Mouse (Mus musculus) spleen, adult 2 months (tissue): ENCODE measurements around the gene Chsy1. TPM values are rescaled to one million over a fixed set of nuclear protein-coding genes. Genes with fewer than 3 reads are reported as not detected.
A peak's percentile ranks its signal among the peaks of the same experiment; 100 is the strongest.

Experiments
- DNase-seq, 2 experiments: peaks; one replicate each; pipeline versions ENCODE4 v3.0.0 to v3.0.0-alpha.2; 2012 to 2021; ENCODE audit warnings: low spot score in 2 of 2, low read depth in 1 of 2
- H3K27ac ChIP-seq: fragments of 200-500 bp; 2 replicates; pipeline ENCODE4 v1.5.1; 2012; ENCODE audit warnings: low read length, inconsistent platforms; ENCODE audit not compliant: insufficient read depth
- H3K27me3 ChIP-seq: fragments of 200-500 bp; 2 replicates; pipeline ENCODE4 v1.6.1; 2012; ENCODE audit warnings: mild to moderate bottlenecking, moderate library complexity, low read length, inconsistent platforms; ENCODE audit not compliant: control insufficient read depth, insufficient read depth
- H3K36me3 ChIP-seq: fragments of 200-500 bp; 2 replicates; pipeline ENCODE4 v1.6.1; 2012; ENCODE audit warnings: mild to moderate bottlenecking, low read length, inconsistent platforms; ENCODE audit not compliant: control insufficient read depth, insufficient read depth
- H3K4me1 ChIP-seq: fragments of 200-500 bp; 2 replicates; pipeline ENCODE4 v1.6.1; 2011; ENCODE audit warnings: inconsistent platforms; ENCODE audit not compliant: control insufficient read depth, insufficient read depth, insufficient read length
- H3K4me3 ChIP-seq: fragments of 200-500 bp; 2 replicates; pipeline ENCODE4 v1.5.1; 2011; ENCODE audit warnings: mild to moderate bottlenecking, inconsistent platforms; ENCODE audit not compliant: insufficient read depth, insufficient read length; ENCODE audit errors: extremely low read depth
- CTCF ChIP-seq: fragments of 200-500 bp; IDR thresholded peaks from 2 replicates; pipeline ENCODE4 v1.5.1; 2011; ENCODE audit warnings: mild to moderate bottlenecking, inconsistent platforms; ENCODE audit not compliant: insufficient read depth, insufficient read length, insufficient replicate concordance; ENCODE audit errors: extremely low read depth
- POLR2A ChIP-seq: fragments of 200-500 bp; IDR thresholded peaks from 2 replicates; pipeline ENCODE4 v1.6.1; 2011; ENCODE audit warnings: low read depth, low read length, inconsistent platforms
- WGBS: fragments of 180-500 bp; shearing (Covaris S2); methylation state at CpG from one replicate; pipeline ENCODE4 v1.1.7; 2018; 5-methylcytosine and 5-hydroxymethylcytosine counted together
- polyA plus RNA-seq: library from polyadenylated mRNA; depleted of rRNA; stranded (reverse); fragments of >200 nt; gene quantifications from 2 replicates; pipeline ENCODE4 v1.2.3, GENCODE M21; 2012

The Chsy1 gene
- polyA plus RNA-seq, 1 experiment, result 9.0 TPM

DNA sequence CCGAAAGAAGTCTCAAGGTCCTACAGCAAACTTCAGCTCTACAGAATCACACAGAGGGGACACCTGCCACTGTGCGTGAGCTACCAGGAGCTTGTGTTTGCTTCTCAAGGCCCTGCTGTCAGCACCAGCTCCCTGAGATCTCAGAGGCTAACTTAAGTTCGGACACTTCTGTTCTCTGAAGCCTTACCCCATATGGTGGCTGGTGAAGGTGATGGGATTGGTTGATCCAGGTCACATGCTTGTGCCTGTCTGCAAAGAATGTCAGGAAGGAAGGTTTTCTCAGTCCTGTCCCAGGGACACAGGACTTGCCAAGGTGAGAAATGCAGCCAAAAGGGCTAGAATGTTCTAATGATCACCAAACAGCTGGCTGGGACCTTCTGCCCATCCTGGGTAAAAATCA, 91.1 kb downstream of the Chsy1 start:
- H3K4me1 ChIP-seq, result peaks cover 48% of the 10 kb centered on the region
- WGBS, result 80% methylated on average over 3 of the region's 3 CpGs
- H3K36me3 ChIP-seq, result no peaks in the 10 kb centered on the region
- peak overlapping the region; percentile 73 for H3K27ac ChIP-seq
- no peak for DNase-seq
- no peak for TF ChIP-seq POLR2A
- no peak for TF ChIP-seq CTCF
- H3K27me3 ChIP-seq, result no peaks in the 10 kb centered on the region
- no peak overlapping the region for H3K4me3 ChIP-seq

DNA sequence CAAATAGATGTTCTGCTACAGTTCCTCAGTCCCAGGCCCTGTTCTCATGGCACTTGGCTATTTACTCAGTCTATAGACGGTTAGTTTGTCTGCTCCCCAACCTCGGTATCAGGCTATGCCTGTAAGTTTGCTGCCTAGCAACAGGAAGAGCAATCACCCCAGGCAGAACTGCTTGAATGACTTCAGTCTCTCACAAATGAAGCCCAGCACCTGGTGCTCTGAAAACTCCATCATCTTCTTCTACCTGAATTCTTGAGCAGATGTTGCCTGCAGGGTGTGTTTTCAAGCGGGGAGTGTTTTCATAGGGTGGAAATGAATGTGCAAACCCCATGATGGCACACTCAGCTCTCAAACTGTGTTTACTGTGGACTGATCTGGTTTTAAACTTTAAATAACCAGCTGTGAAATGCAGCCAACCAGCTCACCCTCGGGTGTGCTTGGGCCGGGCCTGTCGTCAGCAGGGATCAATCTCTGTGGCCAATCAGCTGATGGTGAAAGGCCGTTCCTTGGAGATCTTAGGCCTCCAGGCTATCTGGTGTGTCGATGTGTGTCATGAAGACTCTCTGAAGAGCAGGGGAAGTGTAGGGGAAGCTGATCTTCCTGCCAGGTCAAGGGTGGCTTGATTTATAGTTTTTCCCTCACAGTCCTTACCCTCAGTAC, 91.6 kb downstream of the Chsy1 start:
- H3K27ac ChIP-seq, result peak overlapping the region; percentile 73
- H3K4me1 ChIP-seq, result peaks cover 45% of the 10 kb centered on the region
- H3K27me3 ChIP-seq, result no peaks in the 10 kb centered on the region
- no peaks in the 10 kb centered on the region for H3K36me3 ChIP-seq
- 12% methylated on average over 8 of the region's 8 CpGs for WGBS
- peak in 1 of 2 experiments; percentile 52 for DNase-seq
- no peak for TF ChIP-seq POLR2A
- TF ChIP-seq CTCF, result no peak
- no peak overlapping the region for H3K4me3 ChIP-seq

DNA sequence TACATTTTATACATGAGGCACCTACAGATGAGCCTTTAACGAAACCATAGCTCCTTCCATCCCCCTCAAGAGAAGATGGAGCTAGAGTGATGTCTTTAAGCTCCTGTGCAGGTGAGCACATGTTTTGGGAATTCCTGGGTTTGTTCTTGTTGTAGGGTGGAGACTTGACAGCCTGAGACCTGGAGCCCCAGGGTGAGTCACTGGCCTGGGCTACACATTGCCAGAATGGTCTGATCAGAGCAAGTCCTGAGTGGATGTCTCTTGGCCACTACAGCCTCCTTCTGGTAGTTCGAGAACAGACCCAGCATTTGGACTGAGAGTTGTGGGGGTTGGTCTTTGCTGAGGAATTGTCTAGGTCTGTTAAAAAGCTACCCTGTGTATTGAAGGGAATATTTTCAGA, 92.3 kb downstream of the Chsy1 start:
- TF ChIP-seq POLR2A (no peak), CTCF (no peak)
- DNase-seq, result no peak
- Histone ChIP-seq H3K27me3 (no peaks in the 10 kb centered on the region), H3K4me1 (peaks cover 44% of the 10 kb centered on the region), H3K36me3 (no peaks in the 10 kb centered on the region), H3K4me3 (no peak overlapping the region), H3K27ac (peak overlapping the region; percentile 73)
- 92% methylated on average over 2 of the region's 2 CpGs for WGBS

DNA sequence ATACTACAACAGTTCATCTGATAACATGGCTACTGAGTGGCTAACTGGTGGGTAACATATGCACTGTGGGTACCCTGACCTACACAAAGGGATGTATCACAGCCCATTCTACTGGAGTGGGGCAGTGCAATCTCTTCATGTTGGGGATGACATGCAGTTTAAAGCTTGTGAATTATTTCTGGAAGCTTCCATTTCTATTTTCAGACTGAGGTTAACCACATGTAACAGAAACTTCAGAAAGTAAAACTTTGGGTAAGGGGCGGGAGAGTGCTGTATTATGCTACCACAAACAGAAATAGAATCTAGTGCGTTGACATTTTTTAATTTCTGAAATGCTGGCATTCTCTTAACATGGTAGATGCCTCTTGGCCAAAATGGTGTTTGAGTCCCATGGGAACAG, 100.6 kb downstream of the Chsy1 start:
- WGBS, result 11% methylated on average over 2 of the region's 2 CpGs
- Histone ChIP-seq H3K4me3 (no peak overlapping the region), H3K36me3 (no peaks in the 10 kb centered on the region), H3K4me1 (peaks cover 11% of the 10 kb centered on the region; the same call in 1 of the 2 replicates), H3K27me3 (no peaks in the 10 kb centered on the region), H3K27ac (no peak overlapping the region)
- TF ChIP-seq CTCF (no peak), POLR2A (no peak)
- DNase-seq, result no peak

DNA sequence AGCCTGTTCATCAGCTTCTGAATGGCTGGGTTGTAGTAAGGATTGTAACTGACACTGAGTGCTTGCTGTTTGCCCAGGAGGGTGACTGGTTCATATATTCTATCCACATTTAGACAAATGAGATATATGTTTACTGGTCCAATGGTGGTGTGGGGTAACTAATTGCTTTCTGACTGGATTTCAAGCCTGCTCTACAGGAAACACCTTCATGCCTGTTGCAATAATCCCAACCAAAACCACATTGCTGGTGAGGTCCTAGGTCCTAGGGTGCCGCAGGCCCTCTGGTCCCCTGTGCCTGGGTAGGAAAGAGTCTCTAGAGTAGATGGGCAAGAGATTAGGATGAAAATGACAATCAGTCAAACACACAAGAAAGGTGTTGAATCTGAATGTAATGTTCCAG, 103.6 kb downstream of the Chsy1 start:
- no peak for DNase-seq
- peaks cover 20% of the 10 kb centered on the region; the same call in 1 of the 2 replicates for H3K4me1 ChIP-seq
- no peaks in the 10 kb centered on the region for H3K36me3 ChIP-seq
- no peak overlapping the region for H3K4me3 ChIP-seq
- no peaks in the 10 kb centered on the region for H3K27me3 ChIP-seq
- WGBS, result 65% methylated on average over 1 of the region's 1 CpGs
- no peak for TF ChIP-seq CTCF
- H3K27ac ChIP-seq, result no peak overlapping the region

DNA sequence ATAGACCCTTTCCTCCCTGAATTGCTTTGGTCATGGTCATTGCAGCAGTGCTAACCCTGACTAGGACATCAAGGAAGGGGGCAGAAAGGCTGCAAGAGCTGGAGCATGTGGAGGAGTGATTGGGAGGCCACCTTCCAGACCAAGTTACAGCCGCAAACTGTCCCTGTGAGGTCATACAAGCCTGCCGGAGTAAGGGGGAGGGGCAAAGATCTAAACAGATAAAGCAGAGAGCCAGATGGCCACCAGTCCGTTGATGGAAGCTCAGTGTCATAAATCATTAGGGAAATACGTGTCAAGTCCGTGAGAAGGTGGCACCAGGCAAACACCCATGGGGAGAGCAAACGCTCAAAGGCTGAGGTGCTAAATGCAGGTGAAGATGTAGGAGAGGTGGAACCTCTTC, 105.2 kb downstream of the Chsy1 start:
- H3K27me3 ChIP-seq, result no peaks in the 10 kb centered on the region
- no peaks in the 10 kb centered on the region for H3K36me3 ChIP-seq
- DNase-seq, result no peak
- no peak overlapping the region for H3K27ac ChIP-seq
- 76% methylated on average over 6 of the region's 6 CpGs for WGBS
- no peak for TF ChIP-seq CTCF
- no peak for TF ChIP-seq POLR2A
- H3K4me1 ChIP-seq, result peaks cover 36% of the 10 kb centered on the region; the same call in 1 of the 2 replicates
- H3K4me3 ChIP-seq, result no peak overlapping the region

DNA sequence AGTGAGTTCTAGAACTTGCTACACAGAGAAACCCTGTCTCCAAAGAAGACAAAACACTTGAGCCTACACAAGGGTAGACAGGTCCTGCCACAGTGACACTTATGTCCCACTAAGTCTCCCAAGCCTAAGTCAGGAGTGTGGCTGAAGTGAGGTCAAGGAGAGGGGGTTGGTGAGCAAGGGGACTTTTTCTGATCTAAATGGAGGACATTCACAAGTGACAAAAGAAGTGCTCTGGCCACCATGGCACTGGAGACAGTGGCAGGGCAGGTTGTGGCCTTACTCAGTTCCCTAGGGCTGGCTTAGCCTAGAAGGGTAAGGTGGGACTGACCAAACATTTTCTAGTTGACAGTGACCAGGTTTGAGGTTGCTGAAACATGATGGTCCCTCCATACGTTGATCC, 106.6 kb downstream of the Chsy1 start:
- no peaks in the 10 kb centered on the region for H3K36me3 ChIP-seq
- H3K27me3 ChIP-seq, result no peaks in the 10 kb centered on the region
- no peak for DNase-seq
- H3K4me3 ChIP-seq, result no peak overlapping the region
- no peak overlapping the region for H3K27ac ChIP-seq
- 87% methylated on average over 1 of the region's 1 CpGs for WGBS
- TF ChIP-seq POLR2A (no peak), CTCF (no peak)
- peaks cover 33% of the 10 kb centered on the region; the same call in 1 of the 2 replicates for H3K4me1 ChIP-seq
